Mouse (Mus musculus) cerebellum, adult 8-10 months (tissue): ENCODE data around the gene Rab25.

Experiments used
- DNase-seq: peaks from one replicate; pipeline ENCODE4 v3.0.0; 2022

Rab25 gene

GRCm38 (mm10) chr3:88566536-88567061 lies 18.5 kb upstream of the Rab25 start:
- no peak for DNase-seq

GRCm38 (mm10) chr3:88566116-88566515 lies 18.0 kb upstream of the Rab25 start:
- DNase-seq, result no peak

- no peak for DNase-seq
Observed at GRCm38 (mm10) chr3:88563966-88564365, 15.9 kb upstream of the Rab25 start.

GRCm38 (mm10) chr3:88563442-88563841 lies 15.3 kb upstream of the Rab25 start:
- no peak for DNase-seq

- DNase-seq, result no peak
Observed at GRCm38 (mm10) chr3:88561989-88562388, 13.9 kb upstream of the Rab25 start.

- no peak for DNase-seq
Observed at GRCm38 (mm10) chr3:88559596-88559995, 11.5 kb upstream of the Rab25 start.

- DNase-seq, result no peak
Observed at GRCm38 (mm10) chr3:88556616-88557015, 8.5 kb upstream of the Rab25 start.

- DNase-seq, result no peak
Observed at GRCm38 (mm10) chr3:88555731-88556130, 7.6 kb upstream of the Rab25 start.

- DNase-seq, result no peak
Observed at GRCm38 (mm10) chr3:88555069-88555605, 7.0 kb upstream of the Rab25 start.

GRCm38 (mm10) chr3:88553880-88554586 lies 5.9 kb upstream of the Rab25 start:
- DNase-seq, result no peak

GRCm38 (mm10) chr3:88553525-88553879 lies 5.4 kb upstream of the Rab25 start, which contains the start of gene Ubqln4:
Gene Ubqln4 (plus strand): TSS chr3:88553758.
- DNase-seq, result peak; percentile 92

GRCm38 (mm10) chr3:88552676-88553524 lies 4.8 kb upstream of the Rab25 start, which contains the start of gene Lamtor2:
Gene Lamtor2 (minus strand): TSS chr3:88553074.
- DNase-seq, result peak; percentile 97

- DNase-seq, result no peak
Observed at GRCm38 (mm10) chr3:88552082-88552645, 4.1 kb upstream of the Rab25 start.

- no peak for DNase-seq
Observed at GRCm38 (mm10) chr3:88551586-88551985, 3.5 kb upstream of the Rab25 start.

- DNase-seq, result no peak
Observed at GRCm38 (mm10) chr3:88546674-88547418, 1.3 kb downstream of the Rab25 start.

- no peak for DNase-seq
Observed at GRCm38 (mm10) chr3:88544955-88545591, 3.0 kb downstream of the Rab25 start.

- DNase-seq, result no peak
Observed at GRCm38 (mm10) chr3:88544514-88544913, 3.6 kb downstream of the Rab25 start.

- DNase-seq, result no peak
Observed at GRCm38 (mm10) chr3:88543651-88544410, 4.3 kb downstream of the Rab25 start.

GRCm38 (mm10) chr3:88543174-88543573 lies 4.9 kb downstream of the Rab25 start:
- no peak for DNase-seq

- DNase-seq, result no peak
Observed at GRCm38 (mm10) chr3:88542486-88542885, 5.6 kb downstream of the Rab25 start.
